Mouse (Mus musculus) layer of hippocampus, postnatal 36 days (tissue): ENCODE results near the gene Trmt10a. TPM values are rescaled to one million over a fixed set of nuclear protein-coding genes. Genes with fewer than 3 reads are reported as not detected.
"Not testable (repeated sequence)": the region's sequence is repeated elsewhere in the genome, so short reads cannot be mapped to it uniquely, and the experiment has no call there.

ENCODE experiments used
- DNase-seq, 2 experiments: peaks; one replicate each; pipeline ENCODE4 v3.0.0; 2022
- total RNA-seq, 2 experiments: library from RNA; stranded (reverse); gene quantifications; 2 replicates each; pipeline ENCODE4 v1.2.3; 2021

Trmt10a gene
- total RNA-seq, 2 experiments from 2014 or later, result 3.9 to 5.1 TPM

GRCm38 (mm10) chr3:138134528-138134927, 8.7 kb upstream of the Trmt10a start:
- DNase-seq, result no peak

- DNase-seq, result not testable (repeated sequence)
Observed at GRCm38 (mm10) chr3:138138146-138138545, 5.1 kb upstream of the Trmt10a start.

- DNase-seq, result no peak
Observed at GRCm38 (mm10) chr3:138139663-138140062, 3.6 kb upstream of the Trmt10a start.

- DNase-seq, result no peak
Observed at GRCm38 (mm10) chr3:138142052-138142732, 1.1 kb upstream of the Trmt10a start.

DNA sequence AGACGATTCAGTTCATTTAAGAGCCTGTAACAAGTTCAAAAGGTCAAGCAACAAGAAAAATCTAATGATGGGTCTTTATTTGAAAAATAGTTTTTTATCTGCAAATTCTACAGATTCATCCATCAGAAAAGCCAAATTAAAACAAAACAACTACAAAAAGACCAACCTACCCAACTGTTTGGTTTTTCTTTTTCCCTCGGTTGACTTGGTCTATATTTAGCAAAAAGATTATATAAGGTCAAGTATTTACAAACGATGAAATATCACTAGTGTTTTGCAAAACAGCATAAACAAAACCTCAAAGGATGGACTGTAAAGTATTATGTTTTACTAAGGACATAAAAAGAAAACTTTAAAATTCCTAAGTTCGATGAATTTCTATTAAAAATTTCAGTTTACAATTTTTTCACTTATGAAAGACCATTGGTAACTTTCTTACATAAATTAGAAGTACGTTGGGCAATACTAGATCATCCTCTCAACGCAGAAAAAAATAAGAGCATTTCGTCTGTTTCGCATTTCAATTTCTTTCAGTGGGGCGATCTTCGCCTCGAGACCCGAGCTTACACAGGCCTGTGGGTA, 424 bp upstream of the Trmt10a start:
- no peak for DNase-seq

GRCm38 (mm10) chr3:138144060-138144641, 903 bp downstream of the Trmt10a start:
- DNase-seq, result no peak

DNA sequence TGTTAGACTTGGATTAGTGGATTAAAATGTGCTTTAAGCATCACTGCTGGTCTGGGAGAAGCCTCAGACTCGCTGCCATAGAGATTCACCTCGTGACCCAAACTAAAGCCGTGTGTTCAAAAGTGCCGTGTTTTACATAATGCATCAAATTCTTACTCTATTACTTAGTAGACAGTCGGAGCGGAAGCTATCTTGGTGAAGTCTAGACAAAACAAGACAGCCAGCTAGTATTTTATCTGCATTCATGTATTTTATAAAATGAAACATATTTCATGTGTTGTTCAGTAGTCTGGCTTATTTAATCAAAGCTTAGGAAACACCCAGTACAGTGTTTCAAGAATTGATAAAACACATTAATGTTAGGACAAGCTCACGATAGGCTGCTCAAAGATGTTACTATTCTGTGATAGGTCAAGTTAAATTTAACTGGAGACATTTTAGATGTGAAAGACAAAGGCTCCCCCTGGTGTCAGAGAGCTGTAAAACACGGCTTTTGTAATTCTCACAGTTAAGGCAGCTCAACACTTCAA, 1.5 kb downstream of the Trmt10a start, which contains the start of gene Mttp:
TSS of gene Mttp (minus strand) at position 327 of the 530 bp plus-strand sequence.
- DNase-seq, result peak; percentile 42 to 69

DNA sequence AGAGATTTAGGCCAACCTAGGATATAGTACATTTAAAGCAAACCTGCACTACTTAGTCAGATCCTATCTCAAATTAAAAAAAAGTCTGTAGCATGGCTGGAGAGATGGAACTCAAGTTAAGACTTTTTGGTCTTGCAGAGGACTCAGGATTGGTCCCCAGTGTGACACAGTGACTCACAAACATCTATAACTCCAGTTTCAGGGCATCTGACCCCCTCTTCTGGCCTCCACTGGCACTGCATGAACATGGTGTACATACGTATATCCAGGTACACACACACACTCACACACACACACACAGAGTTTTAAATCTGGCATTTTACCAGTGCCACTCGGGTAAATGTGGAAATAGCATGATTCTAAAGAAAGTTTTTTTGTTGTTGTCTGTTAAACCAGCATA, 5.6 kb downstream of the Trmt10a start:
- DNase-seq, result no peak

- DNase-seq, result no peak
Observed at GRCm38 (mm10) chr3:138155062-138155461, 11.8 kb downstream of the Trmt10a start.

DNA sequence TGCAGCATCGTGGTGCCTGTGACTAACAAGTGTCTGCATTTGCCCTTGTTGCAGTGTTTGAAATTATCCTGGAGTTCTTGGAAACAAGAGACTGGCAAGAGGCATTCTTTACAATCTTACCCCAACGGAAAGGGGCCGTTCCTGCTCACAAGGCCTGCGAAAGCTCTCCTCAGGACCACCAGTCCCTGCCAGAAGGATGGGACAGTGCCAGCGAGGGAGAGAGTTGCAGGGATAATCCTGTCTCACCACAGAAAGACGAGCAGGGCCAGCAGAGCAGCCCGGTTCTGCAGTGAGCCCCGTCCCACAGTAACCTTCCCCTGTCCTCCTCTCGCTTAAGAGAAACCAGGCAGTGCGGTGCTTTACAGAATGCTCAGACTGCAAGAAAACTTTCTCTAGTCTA, 13.4 kb downstream of the Trmt10a start:
- no peak for DNase-seq

DNA sequence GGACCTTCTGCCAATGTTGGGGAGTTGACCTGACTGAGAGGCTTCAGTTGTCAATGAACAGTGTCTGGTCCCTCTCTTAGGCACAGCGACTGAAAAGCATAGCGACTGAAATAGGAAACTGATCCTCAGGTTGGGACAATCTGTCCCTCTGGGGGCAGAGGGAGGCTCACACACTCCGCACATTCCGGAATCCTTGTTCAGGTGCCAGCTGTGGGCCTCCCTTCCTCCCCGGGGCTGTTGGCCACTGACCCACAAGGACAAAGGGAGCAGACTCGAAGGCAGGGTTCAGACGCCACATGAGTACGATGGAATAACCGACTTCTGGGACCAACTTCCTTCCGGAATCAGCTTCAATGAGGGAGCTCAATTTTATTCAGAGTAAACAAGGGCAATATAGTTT, 18.4 kb downstream of the Trmt10a start:
- no peak for DNase-seq

DNA sequence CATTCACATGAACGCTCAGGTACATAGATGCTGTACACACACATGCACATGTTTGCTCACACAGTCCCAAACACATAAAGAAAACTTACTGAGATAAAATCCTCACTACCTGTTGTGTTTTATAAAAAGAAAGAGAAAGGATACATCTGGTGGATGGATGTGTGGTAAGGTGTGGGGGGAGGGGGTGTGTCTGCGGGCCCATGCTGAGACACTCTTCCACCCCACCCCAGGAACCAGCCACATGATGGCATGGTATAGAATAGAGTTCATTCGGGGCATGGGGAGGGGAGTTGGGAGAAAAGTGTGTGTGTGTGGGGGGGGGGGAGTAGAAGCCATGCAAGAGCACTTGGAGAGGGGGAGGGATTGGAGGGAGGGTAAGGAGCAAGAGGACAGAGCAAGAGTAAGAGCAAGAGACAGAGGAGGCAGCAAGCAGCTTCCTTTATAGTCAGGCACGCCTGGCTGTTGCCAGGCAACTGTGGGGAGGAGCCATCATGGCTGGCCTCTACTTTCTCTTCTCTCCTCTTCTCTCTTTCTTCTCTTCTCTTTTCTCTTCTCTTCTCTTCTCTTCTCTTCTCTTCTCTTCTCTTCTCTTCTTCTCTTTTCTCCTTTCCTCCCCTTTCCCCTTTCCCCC, 19.4 kb downstream of the Trmt10a start:
- no peak for DNase-seq

DNA sequence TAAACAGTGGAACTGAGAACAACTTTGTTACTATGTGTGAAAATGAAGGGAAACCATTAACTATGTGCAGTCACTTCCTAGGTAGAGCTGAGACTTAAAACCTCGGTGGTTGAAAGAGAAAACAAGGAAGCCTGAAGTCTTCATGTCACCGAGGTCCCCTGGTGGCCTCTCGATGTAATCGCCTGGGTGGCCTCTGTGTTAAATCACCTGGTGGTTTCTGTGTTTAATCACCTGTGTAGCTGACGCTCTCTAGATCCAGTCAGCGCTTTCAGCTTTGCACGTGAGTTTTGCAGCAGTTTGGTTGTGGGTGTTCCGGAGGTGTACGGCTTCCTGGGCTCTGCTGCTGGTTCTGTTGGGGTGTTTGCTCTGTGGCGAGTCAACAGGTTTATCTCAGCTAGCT, 30.0 kb downstream of the Trmt10a start:
- no peak for DNase-seq

GRCm38 (mm10) chr3:138175551-138175950, 32.3 kb downstream of the Trmt10a start:
- DNase-seq, result no peak

DNA sequence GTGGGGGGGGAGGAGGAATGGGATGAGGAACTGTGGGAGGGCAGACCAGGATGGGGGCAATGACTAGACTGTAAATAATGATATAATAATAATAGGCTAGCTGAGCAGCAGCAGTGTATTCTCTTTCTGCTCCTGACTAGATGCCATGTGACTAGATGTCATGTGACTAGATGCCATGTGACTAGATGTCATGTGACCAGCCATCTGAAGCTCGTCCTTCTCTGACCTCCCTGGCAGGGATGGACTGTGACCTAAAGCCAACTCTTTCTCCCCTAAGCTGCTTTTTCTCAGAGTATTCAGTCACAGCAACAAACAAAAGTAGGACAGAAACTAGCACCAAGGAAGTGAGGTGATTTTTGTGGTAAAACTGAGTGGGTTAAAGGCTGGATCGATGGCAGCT, 38.8 kb downstream of the Trmt10a start:
- DNase-seq, result no peak

DNA sequence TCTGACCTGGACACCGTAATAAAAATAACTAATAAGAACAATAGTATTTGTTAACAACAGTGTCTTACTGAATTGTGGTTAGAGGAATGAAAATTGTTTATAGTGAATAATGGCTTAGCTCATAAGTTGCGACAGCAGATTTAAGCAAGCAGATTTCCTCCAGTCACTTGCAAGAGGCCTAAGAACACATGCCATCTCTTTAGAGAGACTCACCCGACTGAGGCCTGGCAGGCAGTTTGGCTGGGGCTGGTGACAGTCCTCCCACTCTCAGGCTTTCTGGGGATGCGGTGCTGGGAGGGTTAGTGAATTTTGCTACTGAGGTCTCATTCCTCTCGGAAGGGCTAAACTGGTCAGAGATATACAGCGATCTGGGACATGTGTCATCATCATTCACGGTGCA, 40.1 kb downstream of the Trmt10a start:
- no peak for DNase-seq

DNA sequence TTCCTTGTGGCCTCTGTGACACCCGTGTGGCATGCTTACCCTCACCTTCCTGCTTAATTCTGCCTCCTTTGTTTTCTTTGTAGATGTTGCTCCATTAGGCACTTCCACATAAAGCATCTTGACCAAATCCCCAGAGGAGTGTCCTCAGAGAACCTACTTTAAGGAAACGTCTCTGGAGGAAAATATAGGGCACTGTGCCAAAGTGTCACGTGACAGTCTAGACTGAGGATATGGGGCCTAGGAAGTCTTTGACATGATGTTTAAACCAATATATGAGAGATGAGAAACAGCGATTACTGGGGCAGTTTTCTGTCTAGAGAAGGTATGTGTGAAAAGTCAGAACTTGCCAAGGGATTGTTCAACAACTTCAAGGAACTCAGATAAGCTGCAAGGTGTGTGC, 42.0 kb downstream of the Trmt10a start:
- no peak for DNase-seq

- DNase-seq, result no peak
Observed at GRCm38 (mm10) chr3:138185995-138186930, 43.0 kb downstream of the Trmt10a start.

GRCm38 (mm10) chr3:138192260-138192659, 49.0 kb downstream of the Trmt10a start:
- DNase-seq, result no peak

DNA sequence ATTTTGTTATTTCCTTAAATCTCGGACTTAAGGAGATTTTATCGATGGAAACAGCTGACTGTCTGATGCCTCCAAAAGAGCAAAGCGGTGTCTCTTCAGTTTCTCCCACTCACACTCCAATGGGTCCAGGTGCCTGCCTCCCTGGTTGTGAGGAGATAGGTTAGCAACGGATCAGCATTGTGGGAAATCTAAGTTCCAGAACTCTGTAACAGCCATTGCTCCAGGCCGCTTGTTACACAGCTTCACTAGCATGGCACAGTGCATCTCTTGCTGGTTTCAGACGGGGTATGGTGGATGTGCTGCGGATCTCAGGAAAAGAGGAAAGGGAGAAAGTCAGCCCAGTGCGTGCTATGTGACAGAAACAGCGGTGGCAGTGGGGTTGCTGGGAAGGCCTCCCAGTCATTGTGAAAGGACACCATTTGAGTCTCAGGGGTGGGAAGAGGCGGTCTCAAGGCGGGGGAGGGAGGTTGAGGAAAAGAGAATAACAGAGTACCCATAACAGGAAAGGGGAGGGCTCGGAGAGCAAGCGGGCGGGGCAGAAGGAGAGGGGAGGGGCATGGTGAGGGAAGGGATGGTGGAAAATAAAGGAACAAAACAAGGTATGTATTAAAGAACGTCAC, 50.5 kb downstream of the Trmt10a start, which contains the start of gene 4930579F01Rik:
TSS of gene 4930579F01Rik (minus strand) at position 143 of the 620 bp plus-strand sequence.
- DNase-seq, result no peak

DNA sequence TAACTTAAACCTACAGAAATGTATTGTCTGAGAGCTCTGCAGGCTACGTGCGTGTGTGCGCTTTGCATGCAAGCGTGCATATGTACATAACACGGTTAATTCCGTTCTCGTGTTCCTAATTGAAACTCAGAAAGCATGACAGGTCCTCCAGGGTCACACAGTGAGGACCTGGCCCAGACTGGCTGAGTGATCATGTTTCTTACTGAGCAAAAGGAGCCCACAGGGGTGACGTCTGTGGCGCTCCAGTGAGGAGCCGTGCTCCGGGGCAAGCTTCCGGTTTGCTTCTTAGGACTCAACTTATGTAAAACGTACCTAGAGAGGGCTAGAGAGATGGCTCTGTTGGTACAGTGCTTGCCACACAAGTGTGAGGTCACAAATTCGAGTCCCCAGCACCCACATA, 53.8 kb downstream of the Trmt10a start:
- DNase-seq, result no peak

- DNase-seq, result no peak
Observed at GRCm38 (mm10) chr3:138197556-138197955, 54.3 kb downstream of the Trmt10a start.
